In genomic region chr10:121992609-121993008, GRCm38 (mm10) we compare ENCODE assay signal across 23 mouse cellular contexts. TPM values are rescaled to one million over a fixed set of nuclear protein-coding genes. Genes with fewer than 3 reads are reported as not detected.
"Had no signal": no experiment of that assay in that cellular context is flagged by ENCODE, and none has a peak within 500 bp of the region (broad histone marks: within the 10 kb centered on the region; RNA-seq: fewer than 3 reads in every experiment).

No protein-coding gene starts in this region.

- H3K27me3 ChIP-seq: limb, embryonic 12.5 days; limb, embryonic 15.5 days; liver, embryonic 12.5 days; liver, embryonic 15.5 days; megakaryocyte, embryonic 14.5 days; midbrain, embryonic 13.5 days; stomach, embryonic 15.5 days had no signal

- H3K4me3 ChIP-seq: limb, embryonic 12.5 days; limb, embryonic 15.5 days; liver, embryonic 12.5 days; liver, embryonic 15.5 days; megakaryocyte, embryonic 14.5 days; midbrain, embryonic 10.5 days; midbrain, embryonic 13.5 days; myocyte; stomach, embryonic 15.5 days had no signal

- H3K4me2 ChIP-seq: limb, embryonic 12.5 days; limb, embryonic 15.5 days; liver, embryonic 12.5 days; liver, embryonic 15.5 days; midbrain, embryonic 13.5 days; stomach, embryonic 15.5 days had no signal

- H3K9ac ChIP-seq: limb, embryonic 12.5 days; limb, embryonic 15.5 days; liver, embryonic 12.5 days; liver, embryonic 15.5 days; midbrain, embryonic 13.5 days; stomach, embryonic 15.5 days had no signal

- H3K36me3 ChIP-seq: limb, embryonic 12.5 days; limb, embryonic 15.5 days; liver, embryonic 12.5 days; liver, embryonic 15.5 days; midbrain, embryonic 10.5 days; midbrain, embryonic 13.5 days; stomach, embryonic 15.5 days had no signal

- H3K4me1 ChIP-seq: limb, embryonic 12.5 days; limb, embryonic 15.5 days; liver, embryonic 12.5 days; liver, embryonic 15.5 days; megakaryocyte, embryonic 14.5 days had no signal

- ATAC-seq: intestine, embryonic 16.5 days; liver, embryonic 12.5 days; midbrain, embryonic 13.5 days; midbrain, embryonic 16.5 days had no signal

- DNase-seq: kidney, adult 18-20 months; kidney, adult 9 months; kidney, postnatal 14 days; kidney, postnatal 4 days; left cerebral cortex, postnatal 4 days; lung, postnatal 10 days; right cerebral cortex, postnatal 25 days; spleen, adult 18-20 months; thymus, adult 2 months; thymus, postnatal 14 days; thymus, postnatal 4 days had no signal

- H3K27ac ChIP-seq: limb, embryonic 12.5 days; limb, embryonic 15.5 days; liver, embryonic 12.5 days; liver, embryonic 15.5 days; midbrain, embryonic 10.5 days; midbrain, embryonic 13.5 days; stomach, embryonic 15.5 days had no signal

- H3K9me3 ChIP-seq: limb, embryonic 12.5 days; limb, embryonic 15.5 days; liver, embryonic 12.5 days; liver, embryonic 15.5 days; megakaryocyte, embryonic 14.5 days; midbrain, embryonic 10.5 days; midbrain, embryonic 13.5 days; stomach, embryonic 15.5 days had no signal

RNA-seq across cellular contexts. Expression of gene Srgap1, which starts 54.5 kb away (rescaled TPM):
- total RNA-seq: monocyte, adult 5-6 weeks had no signal
